Mouse (Mus musculus): ENCODE data around the gene Trhr2.
"Not testable (repeated sequence)": the region's sequence is repeated elsewhere in the genome, so short reads cannot be mapped to it uniquely, and the experiment has no call there.

Gene Trhr2

GRCm38 (mm10) chr8:122330446-122331133, 30.0 kb downstream of the Trhr2 start:
- no peak for DNase-seq

- no peak for DNase-seq
Measured at GRCm38 (mm10) chr8:122329553-122330239, 30.9 kb downstream of the Trhr2 start.

- DNase-seq: no peak
Measured at GRCm38 (mm10) chr8:122329072-122329471, 31.5 kb downstream of the Trhr2 start.

- no peak for DNase-seq
Measured at GRCm38 (mm10) chr8:122326114-122326542, 34.4 kb downstream of the Trhr2 start.

- DNase-seq: no peak
Measured at GRCm38 (mm10) chr8:122325196-122325595, 35.4 kb downstream of the Trhr2 start.

GRCm38 (mm10) chr8:122323951-122324402, 36.6 kb downstream of the Trhr2 start:
- DNase-seq: not testable (repeated sequence)

GRCm38 (mm10) chr8:122322792-122323191, 37.8 kb downstream of the Trhr2 start:
- DNase-seq: no peak

- DNase-seq: no peak
Measured at GRCm38 (mm10) chr8:122322126-122322525, 38.4 kb downstream of the Trhr2 start.

- DNase-seq: no peak
Measured at GRCm38 (mm10) chr8:122321455-122321921, 39.1 kb downstream of the Trhr2 start.

- DNase-seq: no peak
Measured at GRCm38 (mm10) chr8:122320541-122320940, 40.0 kb downstream of the Trhr2 start.

- DNase-seq: no peak
Measured at GRCm38 (mm10) chr8:122319708-122320075, 40.9 kb downstream of the Trhr2 start.

- DNase-seq: no peak
Measured at GRCm38 (mm10) chr8:122319045-122319707, 41.4 kb downstream of the Trhr2 start.

GRCm38 (mm10) chr8:122317918-122318475, 42.5 kb downstream of the Trhr2 start:
- no peak for DNase-seq

- no peak for DNase-seq
Measured at GRCm38 (mm10) chr8:122316402-122316801, 44.1 kb downstream of the Trhr2 start.

GRCm38 (mm10) chr8:122314899-122315496, 45.5 kb downstream of the Trhr2 start:
- DNase-seq: peak; percentile 36 to 46

GRCm38 (mm10) chr8:122313310-122313709, 47.2 kb downstream of the Trhr2 start:
- no peak for DNase-seq

- DNase-seq: no peak
Measured at GRCm38 (mm10) chr8:122312553-122312952, 48.0 kb downstream of the Trhr2 start.

GRCm38 (mm10) chr8:122311115-122311514, 49.4 kb downstream of the Trhr2 start:
- no peak for DNase-seq

GRCm38 (mm10) chr8:122309272-122309671, 51.3 kb downstream of the Trhr2 start:
- DNase-seq: no peak

- DNase-seq: no peak
Measured at GRCm38 (mm10) chr8:122307836-122308235, 52.7 kb downstream of the Trhr2 start.
